Mouse (Mus musculus) cerebral cortex, adult 2 months (tissue): Measurements from ENCODE around the gene Gpx2.

Experiments used
- WGBS: fragments of 180-500 bp; shearing (Covaris S2); methylation state at CpG from one replicate; pipeline ENCODE4 v1.1.7; 2018; 5-methylcytosine and 5-hydroxymethylcytosine counted together

The Gpx2 gene

DNA sequence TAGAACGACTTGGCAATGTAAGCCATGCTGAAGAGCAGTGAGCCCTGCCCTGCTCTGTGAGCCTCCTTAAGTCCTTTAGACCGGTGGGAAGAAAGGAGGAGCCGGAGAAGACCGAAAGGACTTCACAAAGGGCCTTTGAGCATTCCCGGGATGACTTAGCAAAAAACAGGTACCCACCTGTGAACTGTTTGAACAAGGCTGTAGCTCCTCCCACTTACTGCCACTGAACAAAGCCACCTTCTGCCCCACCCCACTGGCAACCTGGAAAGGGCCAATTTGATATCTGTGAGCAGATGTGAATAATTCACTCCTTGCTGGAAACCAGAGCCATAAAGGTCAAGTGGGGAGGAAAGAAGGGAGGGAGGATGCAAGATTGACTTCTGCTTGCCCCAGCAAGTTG lies at the start of gene Gpx2:
Gene Gpx2 (minus strand): TSS at position 205 of the 400 bp plus-strand sequence.
- 76% methylated on average over 5 of the region's 5 CpGs for WGBS

DNA sequence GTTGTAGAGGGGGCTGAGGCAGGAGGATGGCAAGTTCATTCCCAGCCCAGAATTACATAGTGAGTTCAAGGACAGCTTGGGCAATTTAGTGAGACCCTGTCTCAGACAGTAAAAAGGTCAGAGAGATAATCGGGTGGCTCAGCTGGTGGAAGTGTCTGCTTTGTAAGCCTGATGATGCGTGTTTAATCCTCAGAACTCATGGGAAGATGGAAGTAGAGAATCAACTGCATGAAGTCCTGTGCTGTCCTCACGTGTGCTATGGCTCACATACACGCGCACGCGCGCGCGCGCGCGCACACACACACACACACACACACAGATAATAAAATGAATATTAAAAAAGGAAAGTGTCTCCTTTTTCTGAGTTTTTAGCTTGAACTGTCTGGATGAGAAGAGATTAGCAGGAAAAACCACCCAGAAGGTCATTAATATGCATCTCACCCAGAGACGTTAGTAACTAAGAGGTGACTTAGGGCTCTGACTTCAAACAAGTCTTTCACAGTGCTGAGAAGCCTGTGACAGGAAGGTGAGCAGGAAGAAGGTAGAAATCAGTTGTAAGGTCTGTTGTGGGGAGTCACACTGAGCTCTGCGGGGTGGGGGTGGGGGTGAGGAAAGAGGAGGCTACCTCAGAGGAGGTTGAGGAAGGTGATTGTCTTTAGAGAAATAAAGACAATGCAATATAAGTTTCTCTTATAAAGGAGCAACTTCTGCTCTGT lies 49.1 kb upstream of the Gpx2 start:
- WGBS, result 89% methylated on average over 15 of the region's 15 CpGs

DNA sequence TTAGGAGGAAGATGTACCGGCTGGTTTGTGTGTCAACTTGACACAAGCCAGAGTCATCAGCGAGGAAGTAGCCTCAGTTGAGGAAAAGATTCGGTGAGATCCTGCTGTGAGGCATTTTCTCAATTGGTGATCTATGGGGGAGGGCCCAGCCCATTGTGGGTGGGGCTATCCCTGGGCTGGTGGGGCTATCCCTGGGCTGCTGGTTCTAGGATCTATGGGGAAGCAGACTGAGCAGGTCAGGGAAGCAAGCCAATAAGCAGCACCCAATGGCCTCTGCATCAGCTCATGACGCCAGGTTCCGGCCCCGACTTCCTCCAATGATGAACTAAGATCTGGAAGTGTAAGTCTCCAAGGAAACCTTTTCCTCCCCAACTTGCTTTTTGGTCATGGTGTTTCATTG lies 44.7 kb upstream of the Gpx2 start:
- 86% methylated on average over 6 of the region's 6 CpGs for WGBS

DNA sequence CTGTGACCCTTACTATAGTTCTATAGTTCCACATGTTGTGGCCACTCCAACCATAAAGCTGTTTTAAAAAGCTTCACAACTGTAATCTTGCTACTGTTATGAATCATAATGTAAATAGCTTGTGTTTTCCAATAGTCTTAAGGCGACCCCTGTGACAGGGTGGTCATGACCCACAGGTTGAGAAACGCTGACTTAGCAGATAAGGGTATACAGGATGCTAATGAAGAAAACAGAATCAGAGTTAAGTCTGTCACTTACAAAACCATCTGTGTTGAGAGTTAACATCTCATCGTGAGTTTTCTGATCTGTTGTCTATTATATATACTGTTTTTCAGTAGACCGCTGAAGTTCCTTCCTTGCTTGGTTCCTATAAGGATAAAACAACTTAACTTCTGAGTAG lies 43.9 kb upstream of the Gpx2 start:
- WGBS, result 92% methylated on average over 4 of the region's 4 CpGs

DNA sequence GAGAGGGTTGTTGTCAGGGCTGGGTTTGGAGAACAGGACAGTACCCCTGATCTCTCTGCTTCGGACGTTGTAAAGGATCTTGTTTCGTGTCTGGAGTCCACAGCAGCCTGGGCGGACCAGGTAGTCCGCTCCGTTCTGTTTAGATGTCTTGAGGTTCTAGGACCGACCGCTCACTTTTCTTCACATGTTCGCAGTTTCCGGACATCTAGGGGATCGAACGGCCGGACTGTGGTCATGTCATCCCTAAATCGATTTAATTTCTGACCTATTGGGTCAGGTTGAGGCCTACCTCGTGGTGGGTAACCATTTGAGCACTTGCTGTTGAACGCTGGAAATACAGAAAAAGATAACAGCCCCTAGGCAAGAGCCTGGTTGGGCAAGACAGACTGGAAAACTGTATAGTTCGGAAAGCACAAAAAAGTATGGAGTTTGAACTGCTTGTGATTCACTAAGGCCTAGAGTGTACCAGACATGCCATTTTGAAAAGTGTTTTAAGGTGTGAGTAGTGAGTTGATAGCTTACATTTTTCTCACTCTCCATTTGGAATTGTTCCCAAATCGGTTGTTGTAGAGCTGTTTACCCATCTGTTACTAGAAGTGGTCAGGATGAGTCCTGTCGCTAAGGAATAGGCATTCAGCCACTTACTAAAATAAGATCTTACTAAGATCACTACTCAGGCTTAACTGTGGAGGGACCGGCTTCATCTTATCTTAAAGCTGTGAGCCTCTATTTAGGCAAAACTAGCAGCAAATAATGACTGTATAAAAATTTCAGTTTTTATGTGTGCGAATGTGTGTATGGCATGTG lies 42.7 kb upstream of the Gpx2 start:
- WGBS, result 9% methylated on average over 21 of the region's 21 CpGs

DNA sequence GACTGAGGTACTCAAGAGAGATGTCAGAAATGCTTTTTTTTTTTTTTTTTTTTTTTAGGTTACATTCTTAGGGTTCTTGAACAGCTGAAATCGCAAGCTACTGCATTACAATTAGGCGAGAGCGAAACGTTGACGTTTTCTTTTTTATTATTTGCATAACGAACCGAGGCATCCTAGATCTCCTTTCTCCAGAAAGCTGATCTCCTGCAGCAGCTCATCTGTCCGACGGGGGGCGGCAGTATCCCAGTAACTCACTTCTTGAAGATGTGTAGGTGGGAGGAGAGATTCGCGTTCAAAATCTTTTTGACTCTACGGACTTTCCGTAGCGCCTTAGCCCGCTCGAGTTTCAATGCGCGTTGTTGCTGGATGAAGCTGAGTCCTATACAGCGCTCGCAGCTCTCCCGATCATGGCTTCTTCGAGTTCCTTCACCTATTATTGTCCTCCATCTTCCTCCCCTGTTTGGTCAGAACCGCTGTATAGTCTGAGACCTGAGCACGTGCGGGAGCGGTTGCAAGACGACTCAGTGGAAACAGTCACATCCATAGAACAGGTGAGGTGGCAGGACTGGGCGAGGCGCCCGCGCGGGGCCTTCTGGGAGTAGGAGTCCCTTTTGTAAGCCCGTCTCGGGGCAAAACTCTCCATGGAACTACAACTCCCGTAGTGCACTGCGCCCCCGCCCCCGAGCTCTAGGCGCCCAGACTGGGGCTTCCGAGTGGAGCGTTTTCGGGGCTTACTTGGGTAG lies 41.9 kb upstream of the Gpx2 start:
- WGBS, result under 1% methylated on average over 43 of the region's 43 CpGs

DNA sequence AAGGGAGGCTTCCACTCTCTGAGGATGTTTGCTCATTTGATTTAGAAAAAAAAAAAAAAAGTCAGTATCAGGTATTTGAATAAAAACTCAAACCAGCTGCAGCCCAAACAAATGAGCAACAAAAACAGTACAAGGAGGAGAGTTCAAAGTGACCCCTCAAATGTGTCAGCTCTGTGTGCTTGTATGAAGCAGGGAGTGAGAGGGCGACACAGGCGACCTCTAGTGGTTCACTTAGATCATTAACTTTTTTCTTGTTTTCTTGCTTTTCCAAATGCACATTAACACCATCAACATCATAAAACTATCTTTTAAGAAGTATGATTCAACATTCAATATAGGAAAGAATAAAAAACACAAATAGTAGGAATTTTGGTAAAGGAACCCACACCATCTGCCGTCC lies 37.4 kb upstream of the Gpx2 start:
- WGBS, result 4% methylated on average over 3 of the region's 3 CpGs

DNA sequence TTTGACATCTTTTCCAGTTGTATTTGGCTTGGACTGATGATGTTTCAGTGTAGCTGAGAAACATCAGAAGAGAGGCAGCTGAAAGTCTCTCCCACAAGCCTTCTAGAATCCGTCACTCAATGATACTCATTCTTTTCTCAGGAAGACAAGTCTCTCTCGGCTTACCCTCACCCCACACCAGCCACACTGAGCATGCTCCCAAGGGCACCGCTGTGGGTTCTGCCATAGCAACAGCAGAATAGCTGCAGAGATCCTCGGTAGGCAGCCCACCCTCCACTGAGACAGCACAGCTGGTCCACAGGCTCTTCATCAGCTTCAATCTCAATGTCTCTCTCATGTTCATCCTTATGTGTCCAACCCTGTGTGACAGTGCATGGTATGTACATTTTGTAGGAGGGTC lies 29.9 kb upstream of the Gpx2 start:
- whole genome bisulfite sequencing, result 40% methylated on average over 4 of the region's 4 CpGs

DNA sequence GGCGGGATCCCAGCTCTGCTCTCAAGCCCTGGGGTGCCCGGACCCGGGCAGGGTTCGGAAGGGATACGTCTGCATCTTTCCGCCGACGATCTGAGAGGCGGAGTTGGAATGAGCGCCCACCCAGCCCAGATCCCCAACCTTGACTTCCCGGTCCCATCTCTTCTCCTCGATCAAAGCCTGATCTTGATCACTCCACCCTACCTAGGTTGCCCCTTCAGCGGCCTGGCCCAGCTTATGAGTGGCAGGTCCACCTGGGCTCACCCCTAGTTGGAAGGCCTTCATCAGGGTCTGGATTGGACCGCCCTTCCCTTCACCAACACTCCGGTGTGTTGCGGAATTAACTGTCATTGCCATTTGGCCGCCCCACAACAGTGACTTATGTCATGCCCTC lies 27.3 kb upstream of the Gpx2 start, which contains the start of gene Rab15:
Gene Rab15 (minus strand): TSS at position 258 of the 391 bp plus-strand sequence.
- WGBS, result 8% methylated on average over 16 of the region's 17 CpGs

DNA sequence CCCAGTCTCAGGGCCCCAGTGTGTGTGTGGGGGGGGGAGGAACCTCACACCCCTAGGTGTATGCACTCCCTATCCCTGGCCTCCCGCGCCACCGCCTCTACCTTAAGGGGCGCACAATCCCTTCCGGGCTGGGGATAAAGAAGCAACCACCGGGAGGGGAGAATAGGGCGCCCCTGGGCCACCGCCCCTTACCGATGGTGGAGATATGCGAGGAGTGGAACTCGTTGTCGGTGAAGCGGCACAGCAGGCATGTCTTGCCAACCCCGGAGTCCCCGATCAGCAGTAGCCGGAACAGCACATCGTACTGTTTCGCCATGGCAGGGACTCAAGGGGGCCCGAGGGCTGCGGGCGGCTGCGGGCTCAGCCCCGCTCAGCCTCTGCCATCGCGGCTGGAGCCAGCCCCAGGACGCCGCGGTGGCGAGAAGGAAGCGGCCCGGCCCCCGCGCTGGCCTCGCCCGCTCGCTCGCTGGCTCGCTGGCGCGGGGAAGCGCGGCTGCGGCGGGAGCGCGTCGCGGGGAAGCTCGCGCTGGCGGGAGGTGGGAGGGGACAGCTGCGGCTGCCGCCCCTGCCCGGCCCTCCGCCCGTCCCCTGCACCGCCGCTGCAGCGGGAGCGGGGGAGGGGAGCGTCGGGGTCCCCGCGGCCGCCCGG lies 26.8 kb upstream of the Gpx2 start:
- under 1% methylated on average over 49 of the region's 66 CpGs for WGBS

DNA sequence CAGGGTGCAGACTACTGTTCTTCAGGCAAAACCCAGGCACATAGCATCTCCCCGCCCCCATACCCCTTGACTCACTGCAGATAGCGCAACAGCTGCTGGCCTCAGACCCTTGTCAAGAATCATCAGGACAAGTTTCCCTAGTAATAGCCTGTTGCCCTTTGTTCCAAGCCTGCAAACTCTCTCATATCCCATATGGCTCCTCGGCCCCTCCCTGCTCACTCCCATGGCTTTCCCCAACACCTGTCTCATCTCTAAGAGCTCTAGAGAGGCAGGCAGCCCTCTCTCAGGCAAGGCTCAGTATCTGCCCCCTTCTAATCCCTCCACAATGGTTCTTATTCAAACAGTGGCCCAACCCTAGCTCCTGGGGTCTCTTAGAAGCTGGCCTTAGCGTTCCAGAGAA lies 25.3 kb upstream of the Gpx2 start:
- 45% methylated on average over 4 of the region's 4 CpGs for WGBS

DNA sequence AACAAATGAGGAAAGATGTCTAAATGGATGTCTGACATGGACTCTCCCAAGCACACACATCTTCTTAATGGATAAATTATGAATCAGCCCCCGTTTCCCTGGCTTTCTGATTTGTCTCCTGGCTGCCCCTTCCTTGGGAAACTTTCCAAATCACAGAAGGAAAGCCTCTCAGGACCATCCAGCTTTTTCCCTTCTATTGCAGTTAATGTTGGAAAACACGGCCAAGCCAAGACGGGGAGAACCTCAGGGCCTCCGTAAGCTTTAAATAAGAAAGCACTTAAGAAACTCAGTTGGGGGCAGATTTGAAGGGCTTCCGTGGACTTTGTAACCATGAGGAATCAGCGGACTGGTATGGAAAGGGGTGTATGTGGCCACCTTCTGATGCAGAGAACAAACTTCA lies 24.5 kb upstream of the Gpx2 start:
- 41% methylated on average over 6 of the region's 6 CpGs for WGBS

DNA sequence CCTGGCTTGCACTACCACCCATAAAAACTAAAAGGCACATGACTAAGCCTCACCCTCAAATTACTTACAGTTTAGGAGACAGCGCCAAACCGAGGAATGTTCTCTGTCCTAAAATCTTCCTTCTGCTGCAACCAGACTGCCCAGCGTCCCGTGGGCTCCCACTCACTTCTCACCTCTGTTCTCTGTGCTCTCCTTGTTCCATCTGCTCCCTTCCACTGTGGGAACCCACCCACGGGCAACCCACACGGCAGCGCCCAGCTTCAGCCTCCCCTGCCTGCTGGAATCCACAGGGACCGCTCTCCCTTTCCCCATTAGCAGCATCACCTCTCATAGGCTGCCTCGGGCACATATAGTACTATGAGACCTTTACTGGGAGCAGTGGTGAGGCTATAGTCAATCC lies 23.6 kb upstream of the Gpx2 start:
- 52% methylated on average over 9 of the region's 9 CpGs for WGBS

DNA sequence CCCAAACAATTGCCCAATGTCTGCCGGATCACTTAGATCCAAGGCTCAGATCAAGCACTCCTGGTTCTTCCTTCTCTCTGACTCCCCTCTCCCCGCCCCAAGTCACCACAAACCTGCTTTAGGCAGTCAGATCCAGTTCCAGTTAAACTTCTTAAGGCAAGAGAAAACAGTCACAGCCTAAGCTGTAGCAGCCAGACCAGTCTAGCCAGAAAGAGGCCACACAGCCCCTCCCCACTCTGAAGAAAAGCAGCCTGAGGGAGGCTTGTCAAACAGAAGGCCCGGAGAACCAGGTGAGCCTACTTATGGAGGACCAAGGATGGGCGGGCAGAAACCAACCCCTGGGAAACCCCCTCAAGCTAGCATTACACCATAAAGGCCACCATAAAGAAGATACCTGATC lies 22.8 kb upstream of the Gpx2 start:
- 65% methylated on average over 4 of the region's 4 CpGs for WGBS

DNA sequence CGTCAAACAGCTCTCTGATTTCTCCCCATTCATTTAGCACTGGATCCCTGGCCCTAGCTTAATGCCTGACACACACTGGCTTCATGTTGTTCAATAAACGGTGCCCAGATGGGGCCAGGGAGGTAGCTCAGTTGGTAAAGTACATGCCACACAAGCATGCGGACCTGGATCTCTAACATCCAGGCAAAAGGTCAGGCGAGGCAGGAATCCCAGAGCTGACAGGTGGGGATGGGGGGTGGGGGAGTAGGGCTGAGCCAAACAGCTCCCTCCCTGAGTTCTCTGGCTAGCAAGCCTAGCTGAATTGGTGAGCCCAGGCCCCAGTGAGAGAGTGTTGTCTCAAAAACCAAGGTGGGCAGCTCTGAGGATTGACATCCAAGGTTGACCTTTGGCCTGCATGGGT lies 21.8 kb upstream of the Gpx2 start:
- 67% methylated on average over 4 of the region's 4 CpGs for WGBS

DNA sequence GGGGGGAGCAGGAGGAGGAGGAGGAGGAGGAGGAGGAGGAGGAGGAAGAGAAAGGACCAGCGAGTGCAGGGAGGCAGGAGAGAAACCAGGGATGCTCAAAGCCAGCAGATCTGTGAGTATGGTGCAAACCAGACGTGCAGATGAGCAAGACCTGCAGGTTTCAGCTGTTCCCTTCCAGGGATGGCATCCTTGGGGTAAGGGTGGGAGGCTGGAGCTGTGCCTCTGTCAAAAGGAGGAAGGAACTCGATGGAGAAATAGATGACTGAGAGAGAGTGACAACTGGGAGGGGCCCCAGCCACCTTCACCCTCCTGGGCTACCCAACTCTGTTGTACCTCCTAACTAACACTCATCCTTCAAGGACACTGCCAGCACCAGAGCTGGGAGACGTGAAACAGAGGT lies 21.4 kb upstream of the Gpx2 start:
- 42% methylated on average over 4 of the region's 4 CpGs for WGBS

DNA sequence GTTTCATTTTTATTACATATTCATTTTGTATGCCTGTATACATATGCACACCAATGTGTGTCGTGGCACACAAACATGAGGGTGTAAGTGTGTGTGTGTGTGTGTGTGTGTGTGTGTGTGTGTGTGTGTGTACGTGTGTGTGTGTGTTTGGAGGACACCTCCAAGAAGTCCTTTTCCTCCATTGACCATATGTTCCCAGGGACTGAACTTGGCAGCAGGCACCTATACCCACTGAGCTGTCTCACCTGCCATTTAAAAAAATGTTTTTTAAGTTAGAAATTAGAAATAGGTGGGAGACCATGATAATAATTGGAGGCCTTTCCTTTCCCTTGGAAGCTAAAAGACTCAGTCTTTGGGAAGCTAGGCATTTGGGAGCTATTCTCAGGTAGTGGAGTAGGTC lies 18.8 kb upstream of the Gpx2 start:
- 59% methylated on average over 2 of the region's 2 CpGs for WGBS

DNA sequence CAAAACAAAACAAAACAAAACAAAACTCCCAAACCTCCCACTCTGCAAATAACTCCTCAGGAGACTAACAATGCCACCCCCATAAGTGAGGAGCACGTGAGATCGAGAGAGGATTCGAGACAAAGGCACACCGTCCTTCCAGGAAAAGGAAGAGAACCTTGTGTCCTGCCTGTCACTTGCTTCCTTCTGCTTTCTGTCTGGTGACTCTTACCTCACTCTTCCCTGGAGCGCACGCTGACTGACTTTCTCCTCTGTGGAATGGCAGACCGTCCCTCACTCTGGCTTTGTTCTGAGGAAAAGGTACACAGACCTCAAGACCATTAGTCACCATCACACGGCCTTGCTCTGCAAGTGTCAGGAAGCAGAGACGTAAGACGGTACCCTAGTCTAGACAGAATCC lies 18.2 kb upstream of the Gpx2 start:
- WGBS, result 65% methylated on average over 10 of the region's 10 CpGs

DNA sequence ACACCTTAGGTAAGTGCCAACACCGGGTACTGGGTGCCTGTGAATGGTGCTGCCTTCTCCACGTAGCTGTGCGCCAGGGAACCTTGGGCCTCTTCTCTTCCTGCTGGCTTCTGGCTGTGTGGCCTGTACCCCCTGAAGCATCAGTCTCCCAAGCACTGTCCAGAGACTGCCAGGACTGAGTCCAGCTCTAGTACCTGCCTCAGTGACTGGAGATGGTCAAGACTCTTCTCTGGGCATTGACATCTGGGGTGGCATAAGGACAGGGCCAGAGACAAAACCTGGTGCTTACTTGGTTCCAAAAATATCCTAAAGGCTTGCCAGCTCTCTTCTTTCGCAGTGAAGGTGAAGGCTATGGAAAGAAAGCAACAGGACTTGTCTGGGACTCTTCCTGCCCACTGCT lies 15.7 kb upstream of the Gpx2 start:
- 77% methylated on average over 4 of the region's 4 CpGs for WGBS

DNA sequence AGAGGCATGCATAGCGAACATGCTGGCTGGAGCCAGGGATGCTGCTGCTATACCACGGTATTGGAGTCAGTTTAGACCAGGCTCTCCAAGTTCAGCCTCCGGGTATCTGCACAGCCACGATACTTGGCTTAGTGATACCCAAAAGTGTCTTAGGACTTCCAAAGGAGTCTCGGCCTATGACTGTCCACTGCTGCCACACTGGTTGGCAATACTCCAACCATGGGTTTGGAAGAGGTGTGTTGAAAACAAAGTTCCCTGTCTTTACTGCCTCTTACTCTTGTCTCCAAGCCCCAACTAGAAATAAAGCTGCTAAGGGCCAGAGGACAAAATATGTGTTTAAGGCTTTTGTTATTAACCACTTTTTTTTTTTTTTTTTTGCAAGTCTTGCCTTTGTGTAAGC lies 15.1 kb upstream of the Gpx2 start:
- 87% methylated on average over 5 of the region's 5 CpGs for WGBS

DNA sequence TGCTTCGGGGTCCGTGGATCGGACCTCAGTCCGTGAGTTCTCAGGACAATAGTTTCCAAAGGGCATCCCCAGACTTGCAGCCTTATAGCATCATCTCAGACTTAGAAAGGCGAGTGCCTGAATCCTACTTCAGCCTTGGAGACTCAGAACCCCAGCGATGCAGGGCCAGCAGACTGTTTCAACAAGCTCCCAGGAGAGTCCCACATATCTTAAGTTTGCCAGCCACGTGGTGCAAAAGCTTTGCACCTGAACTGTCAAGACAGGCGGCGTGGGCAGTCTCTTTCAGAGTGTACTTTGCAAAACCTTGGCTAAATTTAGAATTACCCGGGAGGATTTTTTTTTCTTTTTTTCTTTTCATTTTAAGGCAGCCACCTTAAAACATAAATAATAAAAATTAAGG lies 12.4 kb upstream of the Gpx2 start:
- WGBS, result 53% methylated on average over 10 of the region's 10 CpGs
